Mouse (Mus musculus): ENCODE results near the gene Ints4.

- TF ChIP-seq CTCF (IDR thresholded peaks at IDR 0.05; ENCODE audit: borderline replicate concordance, extremely low read depth, insufficient read depth, insufficient read length) (no peak), POLR2A (IDR thresholded peaks at IDR 0.05; ENCODE audit: borderline replicate concordance, extremely low read depth, insufficient read depth, insufficient read length, poor library complexity, severe bottlenecking) (no peak)
Observed at GRCm38 (mm10) chr7:97579976-97580842, 99.5 kb downstream of the Ints4 start.

Measured in brain, embryonic 14.5 days (tissue).